ENCODE assay signal across 8 mouse cellular contexts in the genomic region with DNA sequence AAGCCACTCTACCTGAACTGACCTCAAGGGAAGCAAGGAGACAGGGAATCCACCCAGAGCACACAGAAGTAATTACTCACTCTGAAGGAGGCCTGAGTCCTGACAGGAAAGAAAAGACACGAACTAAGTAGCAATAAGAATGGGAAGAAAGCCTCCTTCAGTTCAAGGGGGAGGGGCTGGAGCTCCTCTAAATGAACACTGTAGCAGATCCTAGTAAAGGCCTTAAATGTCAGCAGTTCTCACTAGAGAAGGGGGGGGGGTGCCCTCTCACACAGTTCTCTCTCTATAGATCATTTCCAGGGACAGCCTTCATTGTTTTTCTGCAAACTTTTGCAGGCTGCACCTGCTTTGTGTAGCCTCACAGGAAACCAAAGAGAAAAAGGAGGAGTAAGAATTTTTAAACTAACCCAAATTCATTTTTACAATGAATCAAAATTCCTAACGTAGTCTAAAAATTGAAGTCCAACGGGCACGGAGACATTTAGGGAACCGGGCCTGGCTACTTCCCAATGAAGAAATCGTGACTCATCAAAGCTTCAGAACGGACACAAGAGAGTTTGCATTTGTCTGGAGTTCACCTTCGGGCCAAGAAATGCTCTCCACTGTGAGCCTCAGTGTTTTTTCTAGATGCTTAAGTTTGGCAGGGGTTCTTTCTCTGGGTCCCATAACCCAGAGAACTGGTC. TPM values are rescaled to one million over a fixed set of nuclear protein-coding genes. Genes with fewer than 3 reads are reported as not detected.
DNase-seq lines count a peak whose midpoint lies in the region; ATAC-seq and TF ChIP-seq lines count a peak whose summit lies in the region.

No protein-coding gene starts in this region.

- no peak for ATAC-seq in lung, embryonic 14.5 days (ENCODE audit: insufficient read depth)
- ATAC-seq in embryonic facial prominence, embryonic 11.5 days (replicated peaks; ENCODE audit: insufficient number of reproducible peaks, low FRiP score, low TSS enrichment, low read depth), result no peak
- no peak for ATAC-seq in hindbrain, embryonic 14.5 days (ENCODE audit: low FRiP score)
- ATAC-seq in lung, embryonic 16.5 days (ENCODE audit: low read depth), result no peak

- peaks cover 15% of the 10 kb centered on the region for H3K27me3 ChIP-seq in lung, embryonic 14.5 days (ENCODE audit: insufficient read depth, low read length)
- H3K27me3 ChIP-seq in embryonic facial prominence, embryonic 11.5 days (ENCODE audit: control insufficient read depth, insufficient read depth, low read length), result peaks cover 13% of the 10 kb centered on the region
- peaks cover 43% of the 10 kb centered on the region for H3K27me3 ChIP-seq in hindbrain, embryonic 14.5 days (ENCODE audit: control insufficient read depth, insufficient read depth, low read length)
- H3K27me3 ChIP-seq in lung, embryonic 16.5 days (ENCODE audit: control insufficient read depth, insufficient read depth, low read depth, low read length), result 0 out of 2 replicates have a peak, but pooled peaks cover 5% of the 10 kb centered on the region

- no peaks in the 10 kb centered on the region for H3K9me3 ChIP-seq in lung, embryonic 14.5 days (ENCODE audit: low read depth, low read length)
- H3K9me3 ChIP-seq in embryonic facial prominence, embryonic 11.5 days (replicated peaks; ENCODE audit: control insufficient read depth, low read length), result no peaks in the 10 kb centered on the region
- H3K9me3 ChIP-seq in hindbrain, embryonic 14.5 days (ENCODE audit: control insufficient read depth, low read length), result no peaks in the 10 kb centered on the region
- no peaks in the 10 kb centered on the region for H3K9me3 ChIP-seq in lung, embryonic 16.5 days (ENCODE audit: control insufficient read depth, low read length)

- H3K27ac ChIP-seq in lung, embryonic 14.5 days (ENCODE audit: low read depth), result no peak overlapping the region
- H3K27ac ChIP-seq in embryonic facial prominence, embryonic 11.5 days (replicated peaks; ENCODE audit: low read depth, low read length), result no peak overlapping the region
- H3K27ac ChIP-seq in hindbrain, embryonic 14.5 days, result no peak overlapping the region
- no peak overlapping the region for H3K27ac ChIP-seq in lung, embryonic 16.5 days (ENCODE audit: low read length)

- H3K4me2 ChIP-seq in lung, embryonic 14.5 days, result peak overlapping the region; percentile 99
- H3K4me2 ChIP-seq in embryonic facial prominence, embryonic 11.5 days (ENCODE audit: low read depth, low read length), result no peak overlapping the region; the same call in 1 of the 2 replicates
- peak overlapping the region; percentile 91 for H3K4me2 ChIP-seq in hindbrain, embryonic 14.5 days (replicated peaks)
- H3K4me2 ChIP-seq in lung, embryonic 16.5 days (ENCODE audit: low read depth, low read length), result peak overlapping the region; percentile 100

- no peak for DNase-seq in lung, embryonic 14.5 days
- DNase-seq in lung, postnatal 4 days, result no peak
- DNase-seq in embryonic facial prominence, embryonic 11.5 days (ENCODE audit: low spot score), result no peak
- DNase-seq in hindbrain, embryonic 14.5 days (ENCODE audit: low spot score), result no peak
- DNase-seq in thymus, postnatal 25 days, result peak; percentile 3
- DNase-seq in gastrocnemius, postnatal 10 days, result no peak
- DNase-seq in cerebellum, adult 8-10 months, result no peak

- H3K9ac ChIP-seq in lung, embryonic 14.5 days, result no peak overlapping the region
- no peak overlapping the region for H3K9ac ChIP-seq in embryonic facial prominence, embryonic 11.5 days (replicated peaks; ENCODE audit: low read length)
- H3K9ac ChIP-seq in hindbrain, embryonic 14.5 days, result no peak overlapping the region
- H3K9ac ChIP-seq in lung, embryonic 16.5 days (ENCODE audit: low read length), result no peak overlapping the region

- H3K4me1 ChIP-seq in lung, embryonic 14.5 days (ENCODE audit: insufficient read depth), result peaks cover 10% of the 10 kb centered on the region
- no peaks in the 10 kb centered on the region; the same call in 1 of the 2 replicates for H3K4me1 ChIP-seq in embryonic facial prominence, embryonic 11.5 days (ENCODE audit: control insufficient read depth, insufficient read depth, low read length)
- H3K4me1 ChIP-seq in hindbrain, embryonic 14.5 days (replicated peaks; ENCODE audit: control insufficient read depth, insufficient read depth, low read length), result peaks cover 19% of the 10 kb centered on the region
- H3K4me1 ChIP-seq in lung, embryonic 16.5 days (replicated peaks; ENCODE audit: control insufficient read depth, insufficient read depth, low read length), result peaks cover 12% of the 10 kb centered on the region

- TF ChIP-seq CTCF in lung, embryonic 14.5 days (IDR thresholded peaks at IDR 0.05; ENCODE audit: low read depth), result no peak

- WGBS in lung, embryonic 14.5 days, result 28% methylated on average over 8 of the region's 8 CpGs
- WGBS in embryonic facial prominence, embryonic 11.5 days, result 21% methylated on average over 8 of the region's 8 CpGs
- 15% methylated on average over 8 of the region's 8 CpGs for WGBS in hindbrain, embryonic 14.5 days
- WGBS in lung, embryonic 16.5 days, result 22% methylated on average over 8 of the region's 8 CpGs

- H3K4me3 ChIP-seq in lung, embryonic 14.5 days (ENCODE audit: low read depth, low read length), result peak overlapping the region; percentile 54; the same call in 1 of the 2 replicates
- peak overlapping the region; percentile 55; the same call in 1 of the 2 replicates for H3K4me3 ChIP-seq in embryonic facial prominence, embryonic 11.5 days (ENCODE audit: low read depth, low read length)
- H3K4me3 ChIP-seq in hindbrain, embryonic 14.5 days (replicated peaks; ENCODE audit: low read length), result no peak overlapping the region
- no peak overlapping the region for H3K4me3 ChIP-seq in lung, embryonic 16.5 days (ENCODE audit: low read length)

- H3K36me3 ChIP-seq in lung, embryonic 14.5 days (ENCODE audit: insufficient read depth), result no peaks in the 10 kb centered on the region
- H3K36me3 ChIP-seq in embryonic facial prominence, embryonic 11.5 days (replicated peaks; ENCODE audit: control insufficient read depth, insufficient read depth, low read depth, low read length), result no peaks in the 10 kb centered on the region
- H3K36me3 ChIP-seq in hindbrain, embryonic 14.5 days (replicated peaks; ENCODE audit: control insufficient read depth, insufficient read depth), result no peaks in the 10 kb centered on the region
- H3K36me3 ChIP-seq in lung, embryonic 16.5 days (ENCODE audit: control insufficient read depth, insufficient read depth, low read length), result no peaks in the 10 kb centered on the region

RNA-seq across cellular contexts. Expression of gene Glis3, which starts 2.7 kb away (rescaled TPM):
- 4.0 and 4.7 TPM in 2 replicates for polyA plus RNA-seq in lung, embryonic 14.5 days (2014; fragmentation: Nextera tagmentation; extraction: Ambion mirVana)
- polyA plus RNA-seq in embryonic facial prominence, embryonic 11.5 days (2014; fragmentation: Nextera tagmentation; extraction: Ambion mirVana), result 2.0 and 2.1 TPM in 2 replicates
- 3.2 and 4.1 TPM in 2 replicates for polyA plus RNA-seq in hindbrain, embryonic 14.5 days (2014; fragmentation: Nextera tagmentation; extraction: Ambion mirVana)
- 3.3 and 4.5 TPM in 2 replicates for polyA plus RNA-seq in lung, embryonic 16.5 days (2015; fragmentation: Nextera tagmentation; extraction: Ambion mirVana)
- total RNA-seq in gastrocnemius, postnatal 10 days (2021), result 1 to 10 TPM; 2.1 to 2.8 TPM

Comparison
In these comparisons a context has a peak if more than half of its experiments do, and no peak if none do; other contexts are left out.
1. H3K4me3 ChIP-seq: peak in lung, embryonic 14.5 days (single experiment) and embryonic facial prominence, embryonic 11.5 days (single experiment); none in hindbrain, embryonic 14.5 days (single experiment) and lung, embryonic 16.5 days (single experiment).